ENCODE assay signal across 8 mouse cellular contexts in the genomic region with DNA sequence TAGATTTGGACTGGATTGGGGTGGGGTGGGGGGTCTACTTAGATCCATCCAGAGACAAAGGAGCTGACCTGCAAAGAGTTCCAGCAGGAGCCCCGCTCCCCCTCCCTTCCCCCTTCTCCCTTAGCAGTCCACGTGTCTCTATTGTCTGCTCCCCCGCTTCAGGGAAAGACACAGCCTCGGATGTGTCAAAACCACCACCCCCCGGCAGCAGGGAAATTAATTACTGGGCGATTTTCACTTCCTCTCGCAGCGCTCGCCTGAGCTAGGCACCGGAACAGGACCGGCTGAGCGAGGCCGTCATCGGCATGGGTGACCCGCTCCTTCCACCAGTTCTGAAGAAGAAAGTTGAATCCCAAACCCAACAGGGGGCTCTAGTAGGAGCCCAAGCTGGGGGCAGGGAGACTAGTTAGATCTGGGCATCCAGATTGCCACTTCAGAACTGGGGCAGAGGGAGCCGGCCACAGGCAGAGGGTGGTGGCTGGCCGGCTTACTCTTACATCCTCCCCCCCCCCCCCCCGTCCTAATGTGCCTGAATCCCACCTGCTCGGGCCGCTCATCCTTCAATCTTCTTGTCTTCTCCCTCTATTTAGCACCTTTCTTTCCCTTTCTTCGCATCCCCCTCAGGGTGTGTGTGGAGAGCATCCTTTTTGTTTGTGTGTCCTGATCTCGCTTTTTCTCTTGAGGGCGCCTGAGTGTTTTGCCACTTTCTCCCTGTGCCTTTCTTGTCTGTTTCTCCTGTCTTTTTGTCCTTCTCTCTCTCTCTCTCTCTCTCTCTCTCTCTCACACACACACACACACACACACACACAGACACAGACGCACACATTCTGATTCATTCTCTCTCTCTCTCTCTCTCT. TPM values are rescaled to one million over a fixed set of nuclear protein-coding genes. Genes with fewer than 3 reads are reported as not detected.
DNase-seq lines count a peak whose midpoint lies in the region; ATAC-seq and TF ChIP-seq lines count a peak whose summit lies in the region.

A gene (plus strand): TSS at position 845 of the 857 bp plus-strand sequence.

- ATAC-seq in lung, postnatal 0 days, result no peak
- ATAC-seq in embryonic facial prominence, embryonic 12.5 days (ENCODE audit: insufficient number of reproducible peaks, insufficient read depth, low FRiP score, low TSS enrichment), result no peak
- ATAC-seq in limb, embryonic 15.5 days (ENCODE audit: insufficient number of reproducible peaks, low FRiP score, low TSS enrichment, low read depth), result no peak
- no peak for ATAC-seq in erythroblast, adult 5-6 weeks (replicated peaks; ENCODE audit: low FRiP score, poor library complexity, severe bottlenecking)

- no peak within 1 kb of the TSS for H3K27ac ChIP-seq in lung, postnatal 0 days (ENCODE audit: low read length)
- peak within 1 kb of the TSS; percentile 50; the same call in 1 of the 2 replicates for H3K27ac ChIP-seq in embryonic facial prominence, embryonic 12.5 days
- peak within 1 kb of the TSS; percentile 93 for H3K27ac ChIP-seq in hindbrain, embryonic 10.5 days
- H3K27ac ChIP-seq in limb, embryonic 15.5 days, result no peak within 1 kb of the TSS
- peak within 1 kb of the TSS; percentile 76 for H3K27ac ChIP-seq in olfactory bulb, adult 2 months (ENCODE audit: insufficient read depth, low read depth, low read length)

- peaks cover 45% of the 10 kb centered on the region for H3K27me3 ChIP-seq in lung, postnatal 0 days (replicated peaks; ENCODE audit: insufficient read depth, low read length)
- H3K27me3 ChIP-seq in embryonic facial prominence, embryonic 12.5 days, result peaks cover 75% of the 10 kb centered on the region
- H3K27me3 ChIP-seq in hindbrain, embryonic 10.5 days (ENCODE audit: insufficient read depth, poor library complexity, severe bottlenecking), result peaks cover 98% of the 10 kb centered on the region
- H3K27me3 ChIP-seq in limb, embryonic 15.5 days, result peaks cover 88% of the 10 kb centered on the region

- TF ChIP-seq EP300 in lung, postnatal 0 days (IDR thresholded peaks at IDR 0.05), result no peak

- H3K9ac ChIP-seq in lung, postnatal 0 days (replicated peaks; ENCODE audit: low read depth), result no peak within 1 kb of the TSS
- peak within 1 kb of the TSS; percentile 33; the same call in 1 of the 2 replicates for H3K9ac ChIP-seq in embryonic facial prominence, embryonic 12.5 days
- no peak within 1 kb of the TSS for H3K9ac ChIP-seq in limb, embryonic 15.5 days

- H3K9me3 ChIP-seq in lung, postnatal 0 days (ENCODE audit: low read length), result no peaks in the 10 kb centered on the region
- no peaks in the 10 kb centered on the region for H3K9me3 ChIP-seq in embryonic facial prominence, embryonic 12.5 days
- H3K9me3 ChIP-seq in hindbrain, embryonic 10.5 days, result no peaks in the 10 kb centered on the region
- H3K9me3 ChIP-seq in limb, embryonic 15.5 days, result no peaks in the 10 kb centered on the region

- H3K36me3 ChIP-seq in lung, postnatal 0 days (ENCODE audit: insufficient read depth, low read length), result no peaks in the 10 kb centered on the region
- no peaks in the 10 kb centered on the region for H3K36me3 ChIP-seq in embryonic facial prominence, embryonic 12.5 days
- H3K36me3 ChIP-seq in hindbrain, embryonic 10.5 days, result peaks cover 5% of the 10 kb centered on the region; the same call in 1 of the 2 replicates
- no peaks in the 10 kb centered on the region for H3K36me3 ChIP-seq in limb, embryonic 15.5 days

- H3K4me3 ChIP-seq in lung, postnatal 0 days (ENCODE audit: low read depth, low read length), result no peak within 1 kb of the TSS
- peak within 1 kb of the TSS; percentile 36 for H3K4me3 ChIP-seq in embryonic facial prominence, embryonic 12.5 days
- peak within 1 kb of the TSS; percentile 70 for H3K4me3 ChIP-seq in hindbrain, embryonic 10.5 days
- H3K4me3 ChIP-seq in limb, embryonic 15.5 days, result peak within 1 kb of the TSS; percentile 32
- H3K4me3 ChIP-seq in olfactory bulb, adult 2 months (ENCODE audit: insufficient read depth, low read depth, low read length), result peak within 1 kb of the TSS; percentile 77

- peak within 1 kb of the TSS; percentile 42 for H3K4me2 ChIP-seq in lung, postnatal 0 days (replicated peaks; ENCODE audit: low read depth, low read length)
- H3K4me2 ChIP-seq in embryonic facial prominence, embryonic 12.5 days (replicated peaks), result peak within 1 kb of the TSS; percentile 66
- peak within 1 kb of the TSS; percentile 68 for H3K4me2 ChIP-seq in limb, embryonic 15.5 days

- no peak for TF ChIP-seq CTCF in lung, postnatal 0 days (IDR thresholded peaks at IDR 0.05)
- TF ChIP-seq CTCF in olfactory bulb, adult 2 months (IDR thresholded peaks at IDR 0.05; ENCODE audit: insufficient read depth, low read depth, low read length), result no peak

- TF ChIP-seq POLR2A in olfactory bulb, adult 2 months (IDR thresholded peaks at IDR 0.05; ENCODE audit: insufficient read depth, low read depth, low read length), result peak; percentile 26; the same call in 1 of the 2 replicates

- no peak for DNase-seq in lung, postnatal 0 days (ENCODE audit: low spot score)
- DNase-seq in lung, postnatal 10 days, result no peak
- DNase-seq in hindbrain, embryonic 10.5 days (ENCODE audit: low spot score), result peak; percentile 70
- no peak for DNase-seq in thymus, postnatal 36 days

- WGBS in lung, postnatal 0 days, result 1% methylated on average over 24 of the region's 24 CpGs
- 1% methylated on average over 24 of the region's 24 CpGs for WGBS in embryonic facial prominence, embryonic 12.5 days
- 1% methylated on average over 24 of the region's 24 CpGs for WGBS in hindbrain, embryonic 10.5 days
- 1% methylated on average over 24 of the region's 24 CpGs for WGBS in limb, embryonic 15.5 days
- under 1% methylated on average over 24 of the region's 24 CpGs for WGBS in olfactory bulb, adult 2 months

- H3K4me1 ChIP-seq in lung, postnatal 0 days (ENCODE audit: insufficient read depth, low read depth, low read length), result 0 out of 2 replicates have a peak, but pooled peaks cover 4% of the 10 kb centered on the region
- peaks cover 12% of the 10 kb centered on the region for H3K4me1 ChIP-seq in embryonic facial prominence, embryonic 12.5 days
- H3K4me1 ChIP-seq in hindbrain, embryonic 10.5 days (replicated peaks), result peaks cover 66% of the 10 kb centered on the region
- peaks cover 20% of the 10 kb centered on the region for H3K4me1 ChIP-seq in limb, embryonic 15.5 days
- peaks cover 36% of the 10 kb centered on the region for H3K4me1 ChIP-seq in olfactory bulb, adult 2 months (ENCODE audit: control insufficient read depth, insufficient read depth, low read length)

RNA-seq across cellular contexts. Expression of the gene that starts here (rescaled TPM):
- polyA plus RNA-seq in lung, postnatal 0 days (2015; fragmentation: Nextera tagmentation; extraction: Ambion mirVana), result not detected in 2 replicates
- 1.4 and 1.9 TPM in 2 replicates for polyA plus RNA-seq in embryonic facial prominence, embryonic 12.5 days (2016; fragmentation: Nextera tagmentation; extraction: Ambion mirVana)
- 5.5 and 19.0 TPM in 2 replicates for polyA plus RNA-seq in hindbrain, embryonic 10.5 days (2016; fragmentation: Nextera tagmentation; extraction: Ambion mirVana)
- polyA plus RNA-seq in limb, embryonic 15.5 days (2015; fragmentation: Nextera tagmentation; extraction: Ambion mirVana), result 0.06 TPM in 1 of 2 replicates, not detected in the other
- not detected in 2 replicates for polyA plus RNA-seq in olfactory bulb, adult 2 months (2012; ENCODE audit: insufficient read depth, insufficient read length, low replicate concordance, missing spikeins)
- total RNA-seq in erythroblast, adult 5-6 weeks (2015; ENCODE audit: low replicate concordance), result not detected in 2 replicates
- total RNA-seq in erythroblast, adult 5-6 weeks (2017; ENCODE audit: low replicate concordance), result not detected in 2 replicates

Comparison
In these comparisons a context has a peak if more than half of its experiments do, and no peak if none do; other contexts are left out.
1. H3K27ac ChIP-seq: peak in embryonic facial prominence, embryonic 12.5 days (single experiment), hindbrain, embryonic 10.5 days (single experiment) and olfactory bulb, adult 2 months (single experiment); none in lung, postnatal 0 days (single experiment) and limb, embryonic 15.5 days (single experiment).
2. Peak in every context shown above with its lines, with median percentiles within 50 percentile points of each other: H3K4me2 ChIP-seq.